Mouse (Mus musculus) lung, postnatal 36 days (tissue): ENCODE measurements at regions not wholly inside any gene's neighbourhood (a gene's known extent, or its start where the extent isn't known, plus 50 kb on each side); places are given as distances from the start of the nearest gene placed in this dataset.

Experiments
- DNase-seq: peaks from one replicate; pipeline ENCODE4 v3.0.0; 2022; ENCODE audit warnings: mixed read lengths

DNA sequence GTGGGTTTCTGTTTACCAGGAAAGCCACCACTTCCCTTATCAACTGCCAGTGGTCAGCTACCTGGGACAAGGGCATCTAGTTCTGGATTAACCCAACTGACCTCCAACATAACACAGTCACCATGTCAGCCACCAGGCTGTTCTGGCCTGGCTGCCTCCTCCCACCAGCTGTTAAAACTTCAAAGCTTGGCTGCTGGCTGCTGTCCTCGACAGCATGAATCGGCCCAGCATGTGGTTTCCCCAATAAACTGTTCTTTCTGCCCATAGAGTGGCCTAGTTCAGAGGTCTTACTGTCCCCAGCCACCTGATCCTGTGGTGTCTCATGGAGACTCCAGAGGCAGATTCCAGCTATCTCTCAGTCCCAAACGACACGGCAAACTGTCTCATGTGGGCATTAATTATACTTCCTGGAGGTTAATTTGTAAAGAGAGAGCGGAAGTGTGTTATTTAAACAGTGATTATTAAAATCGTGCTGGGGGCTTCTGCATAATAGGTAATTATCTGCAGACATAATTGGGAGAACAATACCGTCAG is 219.7 kb downstream of the Matn1 start:
- no peak for DNase-seq

GRCm38 (mm10) chr4:131166574-131167270 is 222.5 kb downstream of the Matn1 start:
- DNase-seq = no peak

- no peak for DNase-seq
These were observed 223.7 kb downstream of the Matn1 start for GRCm38 (mm10) chr4:131167921-131168320.

DNA sequence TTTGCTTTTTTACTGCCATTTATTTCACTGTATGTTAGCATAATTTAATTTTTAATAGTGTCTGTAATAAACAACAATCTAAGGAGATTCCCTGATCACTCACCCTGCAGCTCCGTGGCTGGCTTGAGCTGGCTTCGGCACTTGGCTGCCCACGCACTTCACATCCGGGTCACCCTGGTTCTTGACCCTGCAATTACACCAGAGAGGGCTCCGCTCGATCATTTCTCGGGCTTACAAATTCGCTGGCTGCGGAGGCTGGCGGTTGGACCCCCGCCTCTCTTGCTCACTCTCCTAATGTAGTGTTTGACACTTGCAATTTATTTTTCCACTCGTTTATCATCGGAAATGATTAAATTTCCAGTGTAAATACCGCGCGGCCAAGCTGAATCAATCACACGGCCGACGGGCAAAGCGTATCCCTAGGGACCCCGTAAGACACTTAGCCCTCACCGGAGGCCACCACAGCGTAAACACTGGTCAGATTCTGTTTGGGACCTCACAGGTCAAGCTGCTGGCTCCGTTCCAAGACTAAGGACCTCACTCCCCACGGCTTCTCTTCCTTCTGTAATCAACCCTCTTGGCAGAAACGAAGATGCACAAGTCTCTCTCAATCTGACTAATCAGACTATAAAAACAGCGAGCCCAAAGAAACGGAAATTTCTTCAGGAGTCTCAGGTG is 229.7 kb downstream of the Matn1 start:
- DNase-seq = no peak

GRCm38 (mm10) chr4:131176701-131177100 is 232.5 kb downstream of the Matn1 start:
- no peak for DNase-seq

- no peak for DNase-seq
These were observed 233.7 kb downstream of the Matn1 start for GRCm38 (mm10) chr4:131177889-131178288.

DNA sequence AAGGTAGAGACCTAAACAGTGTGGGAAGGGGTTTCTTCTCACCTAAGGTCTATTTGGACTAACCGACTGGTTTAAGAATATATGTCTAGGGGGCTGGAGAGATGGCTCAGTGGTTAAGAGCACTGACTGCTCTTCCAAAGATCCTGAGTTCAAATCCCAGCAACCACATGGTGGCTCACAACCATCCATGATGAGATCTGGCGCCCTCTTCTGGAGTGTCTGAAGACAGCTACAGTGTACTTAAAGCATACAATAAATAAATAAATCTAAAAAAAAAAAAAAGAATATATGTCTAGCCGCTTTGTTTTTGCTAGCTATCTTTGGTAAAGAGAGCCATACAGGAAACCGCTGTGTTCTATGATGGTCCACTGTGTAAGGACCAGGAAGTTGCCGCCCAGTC is 234.5 kb downstream of the Matn1 start:
- DNase-seq = peak; percentile 9

GRCm38 (mm10) chr4:131188066-131188465 is 243.9 kb downstream of the Matn1 start:
- DNase-seq = no peak

DNA sequence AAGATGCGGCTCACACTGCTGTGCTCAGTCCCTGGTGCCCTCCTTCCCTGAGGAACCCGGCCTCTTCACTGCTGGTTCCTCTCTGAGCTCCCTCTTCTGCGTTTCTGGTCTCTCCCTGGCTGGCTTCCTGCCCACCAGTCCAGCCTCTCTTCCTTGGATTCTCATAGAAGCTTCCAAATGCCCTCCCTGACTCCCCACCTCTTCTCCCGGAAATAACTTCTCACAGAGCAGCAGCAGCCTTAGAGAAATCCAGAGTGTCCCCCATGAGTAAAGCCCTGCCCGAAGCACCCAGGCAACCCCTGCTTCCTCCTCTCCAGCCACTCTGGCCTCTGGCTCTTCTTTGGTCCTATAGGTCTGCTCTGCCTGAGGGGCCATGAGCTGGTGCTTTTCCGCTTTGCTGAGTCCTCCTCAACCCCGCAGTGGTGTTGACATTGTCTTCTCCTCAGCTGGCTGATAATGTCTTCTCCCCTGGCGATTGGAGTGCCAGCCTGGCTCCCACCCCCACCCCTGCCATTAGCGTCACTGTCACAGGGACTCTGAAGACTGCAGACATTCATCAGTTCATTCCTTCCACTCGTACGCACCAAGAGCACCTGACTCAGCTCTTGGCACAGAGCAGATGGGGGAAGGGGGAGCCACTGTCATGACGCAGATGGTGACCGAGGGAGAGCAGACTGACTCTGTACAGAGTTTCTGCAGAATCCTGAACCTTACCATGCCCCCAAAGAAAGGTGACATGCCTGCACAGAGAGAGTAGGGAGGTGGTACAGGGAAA is 247.1 kb downstream of the Matn1 start:
- no peak for DNase-seq

DNA sequence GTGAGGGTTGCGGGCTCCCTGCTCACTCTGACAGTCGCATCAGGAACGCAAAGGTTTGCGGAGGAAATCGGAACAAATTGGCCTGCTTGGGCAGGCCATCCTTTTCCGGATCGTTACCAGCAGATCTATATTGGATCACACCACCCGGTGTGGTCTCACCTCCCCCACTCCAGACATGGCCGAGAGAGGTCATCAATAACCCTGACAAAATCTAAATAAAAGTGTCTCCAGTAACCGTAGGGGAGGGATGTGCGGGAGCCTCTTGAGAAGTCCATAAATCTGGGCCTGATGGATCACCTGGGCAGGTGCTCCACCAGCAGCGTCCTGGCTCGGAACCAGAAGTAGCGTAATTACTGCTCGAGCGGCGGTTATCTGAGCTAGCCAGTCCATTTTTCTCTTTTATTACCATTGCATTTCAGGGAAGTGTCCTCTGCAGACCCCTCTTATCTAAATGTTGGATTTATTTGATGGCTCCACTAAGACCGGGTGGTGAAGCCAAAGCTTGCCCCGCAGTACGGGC is 249.8 kb downstream of the Matn1 start:
- no peak for DNase-seq

GRCm38 (mm10) chr4:131196147-131196546 is 252.0 kb downstream of the Matn1 start:
- no peak for DNase-seq

GRCm38 (mm10) chr4:131203721-131204120 is 259.5 kb downstream of the Matn1 start:
- DNase-seq = no peak

DNA sequence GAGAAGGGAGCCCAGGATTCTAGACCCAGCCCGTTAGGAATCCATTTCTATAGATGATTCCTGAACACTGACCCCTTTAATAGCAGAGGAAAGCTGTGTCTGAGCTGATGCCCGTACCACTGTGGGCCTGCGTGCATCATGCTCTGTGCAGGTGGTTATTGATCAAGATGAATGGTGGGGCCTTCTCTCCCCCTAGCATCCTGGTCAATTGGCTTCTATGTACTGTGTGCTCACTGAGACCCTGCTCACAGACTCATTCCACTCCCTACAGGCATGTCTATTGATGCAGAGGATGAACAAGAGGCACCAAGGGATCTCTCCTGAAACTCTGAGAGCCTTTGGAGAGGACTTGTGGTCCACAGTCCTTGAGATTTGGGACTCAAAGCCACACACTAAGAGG is 260.5 kb downstream of the Matn1 start:
- DNase-seq = no peak

DNA sequence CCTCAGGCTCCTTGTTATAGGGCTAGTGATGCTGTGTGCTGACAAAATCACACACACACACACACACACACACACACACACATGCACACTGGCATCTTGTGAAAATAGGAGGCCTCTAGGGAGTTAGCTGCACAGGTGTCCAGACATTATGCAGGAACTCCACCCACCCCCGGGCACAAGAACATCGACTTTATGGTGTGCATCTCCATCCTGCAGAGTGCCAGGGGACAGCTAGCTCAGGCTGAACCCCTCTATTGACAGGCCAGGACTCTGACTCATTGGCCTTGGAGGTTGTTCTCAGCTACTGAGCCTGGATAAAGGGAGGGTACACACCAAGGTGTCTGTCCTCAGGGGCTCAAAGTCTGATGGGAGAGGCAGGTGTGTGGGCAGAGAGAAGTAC is 260.9 kb downstream of the Matn1 start:
- no peak for DNase-seq

DNA sequence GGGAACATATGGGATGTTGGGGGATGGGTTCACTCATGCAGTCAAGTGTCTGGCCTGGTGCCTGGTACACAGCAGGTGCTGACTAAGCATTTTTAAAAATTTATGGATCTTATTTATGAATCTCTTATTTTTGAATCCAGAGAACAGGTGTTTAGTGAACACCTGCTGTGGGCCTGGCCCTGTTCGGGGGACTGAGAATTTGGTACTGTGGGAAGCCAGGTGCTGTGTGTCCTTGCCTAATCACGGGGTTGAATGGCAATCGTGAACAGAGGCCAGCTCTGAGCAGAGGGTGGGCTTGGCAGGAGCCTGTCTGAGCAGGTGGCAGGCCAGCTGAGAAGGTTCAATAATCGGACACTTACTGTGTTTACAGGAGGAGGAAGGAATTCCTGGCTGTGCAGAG is 261.5 kb downstream of the Matn1 start:
- no peak for DNase-seq

DNA sequence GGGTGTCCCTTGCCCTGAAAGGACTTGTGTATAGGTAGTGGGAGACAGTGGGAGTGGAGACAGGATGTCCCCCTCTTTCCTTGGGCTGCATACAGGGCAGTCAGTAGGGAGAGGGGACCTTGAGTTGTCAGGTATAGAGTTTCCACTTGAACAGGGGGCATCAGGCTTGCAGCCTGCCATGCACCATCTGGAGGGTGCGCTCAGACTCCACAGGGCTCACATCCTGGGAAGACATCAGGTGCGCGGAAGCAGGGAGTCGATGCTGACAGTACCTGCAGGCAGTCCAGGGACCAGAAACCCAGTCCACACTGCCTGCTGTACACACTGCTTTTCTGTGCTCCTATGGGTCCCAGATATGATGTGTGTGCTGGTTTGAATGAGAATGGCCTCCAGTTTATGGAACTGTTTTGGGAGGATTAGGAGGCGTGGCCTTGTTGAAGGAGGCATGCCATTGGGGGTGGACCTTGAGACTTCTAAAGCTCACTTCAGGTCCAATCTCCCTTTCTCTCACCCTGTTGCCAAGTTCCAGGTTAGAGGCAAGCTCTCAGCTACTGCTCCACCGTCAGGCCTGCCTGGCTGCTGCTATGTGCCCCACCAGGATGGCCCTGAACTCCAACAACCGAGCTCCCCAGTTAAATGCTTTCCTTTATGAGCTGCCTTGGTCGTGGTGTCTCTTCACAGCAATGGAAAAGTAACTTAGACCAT is 262.1 kb downstream of the Matn1 start:
- no peak for DNase-seq

DNA sequence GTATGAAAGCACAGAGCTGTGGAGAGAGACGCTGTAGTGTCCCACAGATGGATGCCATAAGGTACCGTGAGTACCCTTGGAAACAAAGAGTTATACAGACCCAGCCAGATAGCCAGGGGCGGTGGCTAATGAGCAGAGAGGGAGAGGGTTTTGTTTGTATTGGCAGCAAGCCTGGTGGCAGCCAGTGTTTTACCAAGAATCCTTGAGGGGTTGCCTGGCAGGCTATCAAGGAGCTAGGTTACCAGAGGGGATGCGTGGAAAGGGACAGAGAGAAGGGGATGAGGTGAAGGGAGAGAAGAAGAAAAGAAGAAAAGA is 262.7 kb downstream of the Matn1 start:
- no peak for DNase-seq

GRCm38 (mm10) chr4:131207249-131207648 is 263.1 kb downstream of the Matn1 start:
- DNase-seq = no peak

- DNase-seq = no peak
These were observed 264.0 kb downstream of the Matn1 start for GRCm38 (mm10) chr4:131208166-131208565.

DNA sequence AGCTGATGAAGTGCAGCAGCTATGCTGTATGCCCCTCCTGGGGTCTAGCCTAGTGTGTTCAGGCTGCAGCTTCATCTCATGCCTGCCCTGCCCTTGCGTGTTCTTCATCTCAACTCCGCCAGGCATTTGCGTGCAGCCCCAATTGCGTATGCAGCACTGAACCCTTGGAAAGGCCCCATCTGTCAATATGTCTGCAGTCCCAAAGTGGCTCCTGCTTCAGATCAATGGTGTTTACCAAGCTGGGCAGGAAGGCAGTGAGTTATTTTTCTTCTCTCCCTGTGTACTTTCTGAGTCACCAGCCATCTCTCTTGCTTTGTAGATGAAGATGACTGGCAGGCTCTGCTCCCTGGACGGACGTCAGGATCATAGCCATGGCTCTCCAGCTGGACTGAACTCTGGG is 264.5 kb downstream of the Matn1 start:
- no peak for DNase-seq

- no peak for DNase-seq
These were observed 268.5 kb downstream of the Matn1 start for GRCm38 (mm10) chr4:131212711-131213110.

DNA sequence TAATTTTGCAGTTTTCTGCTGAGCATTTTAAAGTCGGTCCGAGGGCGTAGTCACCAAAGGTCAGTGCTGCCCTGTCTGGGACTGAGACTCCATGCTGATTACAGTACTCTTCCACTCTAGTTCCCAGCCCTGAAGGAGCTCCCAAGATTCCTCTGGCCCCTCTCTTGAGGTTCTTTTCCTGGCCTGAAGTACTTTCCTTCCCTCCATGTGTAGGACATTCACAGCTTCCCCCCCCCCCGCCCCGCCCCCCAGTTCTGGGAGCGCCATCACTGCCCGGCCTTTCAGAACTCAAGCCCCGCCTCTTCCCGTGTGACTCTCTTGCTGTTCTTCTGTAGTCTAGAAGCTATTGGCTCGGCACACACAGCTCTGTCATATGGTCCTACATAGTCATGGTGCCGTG is 271.5 kb downstream of the Matn1 start:
- no peak for DNase-seq

DNA sequence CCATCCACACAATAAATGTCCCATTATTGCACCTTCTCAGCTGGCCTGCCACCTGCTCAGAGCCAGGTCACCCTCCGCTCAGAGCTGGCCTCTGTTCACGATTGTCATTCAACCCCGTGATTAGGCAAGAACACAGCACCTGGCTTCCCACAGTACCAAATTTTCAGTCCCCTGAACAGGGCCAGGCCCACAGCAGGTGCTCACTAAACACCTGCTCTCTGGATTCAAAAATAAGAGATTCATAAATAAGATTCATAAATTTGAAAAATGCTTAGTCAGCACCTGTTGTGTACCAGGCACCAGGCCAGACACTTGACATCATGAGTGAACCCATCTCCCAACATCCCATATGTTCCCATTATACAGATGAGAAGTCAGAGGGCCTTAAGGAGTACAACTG is 272.2 kb downstream of the Matn1 start:
- DNase-seq = no peak
